In the genomic region with DNA sequence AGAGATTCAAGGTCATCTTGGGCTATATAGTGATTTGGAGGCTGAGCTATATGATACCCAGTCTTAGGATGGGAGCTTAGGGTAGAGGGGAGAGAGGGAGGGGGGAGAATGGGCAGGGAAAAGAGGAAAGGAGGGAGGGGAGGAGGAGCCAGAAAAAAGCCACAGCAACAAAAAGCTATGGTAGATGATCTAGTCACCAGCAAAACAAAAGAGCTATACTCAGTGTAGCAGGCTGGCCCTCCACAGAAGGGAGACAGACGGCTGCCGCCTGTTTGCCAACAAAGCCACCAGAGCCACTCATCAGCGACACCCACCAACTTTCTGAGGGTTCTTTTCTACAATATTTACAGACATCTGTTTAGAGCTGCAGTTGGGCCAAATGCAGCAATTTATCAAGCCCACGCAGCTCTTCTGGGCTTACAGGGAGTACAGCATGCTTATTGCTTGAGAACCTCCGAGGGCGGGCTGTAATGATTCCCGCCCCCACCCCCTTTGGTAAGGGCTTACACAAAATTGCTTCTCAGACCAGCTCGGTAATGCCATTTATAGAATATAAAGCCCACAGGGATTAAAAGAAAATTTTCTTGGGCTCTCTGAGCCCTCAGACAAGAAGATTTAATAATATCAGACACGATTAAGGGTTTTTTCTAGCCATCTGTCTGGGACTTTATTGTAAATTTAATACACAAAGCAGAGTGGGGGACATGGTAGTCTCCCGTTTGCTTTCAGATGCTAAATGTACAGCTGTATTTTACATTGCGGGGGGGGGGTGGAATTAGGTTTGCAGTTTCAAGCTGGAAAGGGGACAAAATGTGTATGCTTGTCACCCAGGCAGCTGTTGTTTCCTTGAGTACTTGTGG, we compare ENCODE assay signal across 8 mouse cellular contexts.
DNase-seq lines count a peak whose midpoint lies in the region; ATAC-seq lines count a peak whose summit lies in the region.

No protein-coding gene starts in this region.

- H3K27ac ChIP-seq in embryonic facial prominence, embryonic 10.5 days (replicated peaks) = peak overlapping the region; percentile 54
- H3K27ac ChIP-seq in hindbrain, embryonic 16.5 days (ENCODE audit: low read depth, low read length) = peak overlapping the region; percentile 75
- peak overlapping the region; percentile 81 for H3K27ac ChIP-seq in midbrain, embryonic 10.5 days (replicated peaks)
- H3K27ac ChIP-seq in stomach, embryonic 16.5 days (ENCODE audit: low read length) = 0 out of 2 replicates have a peak overlapping the region, but pooled peaks have one; percentile 31

- peak; percentile 82 for ATAC-seq in hindbrain, embryonic 16.5 days
- peak; percentile 73 for ATAC-seq in stomach, embryonic 16.5 days (ENCODE audit: insufficient read depth, low FRiP score)

- H3K9ac ChIP-seq in hindbrain, embryonic 16.5 days (ENCODE audit: low read depth, low read length) = 0 out of 2 replicates have a peak overlapping the region, but pooled peaks have one; percentile 0
- no peak overlapping the region for H3K9ac ChIP-seq in stomach, embryonic 16.5 days (ENCODE audit: low read length)

- peak; percentile 80 for DNase-seq in cerebellum, adult 9-10 months
- DNase-seq in embryonic facial prominence, embryonic 10.5 days (ENCODE audit: low spot score) = no peak
- DNase-seq in midbrain, embryonic 10.5 days (ENCODE audit: low spot score) = no peak
- DNase-seq in adrenal gland, postnatal 10 days = no peak
- no peak for DNase-seq in natural killer cell, adult 2 months (ENCODE audit: low spot score in 2 of 2)
- DNase-seq in spleen, postnatal 36 days (ENCODE audit: low spot score in 2 of 2) = no peak

- peaks cover 31% of the 10 kb centered on the region for H3K4me1 ChIP-seq in embryonic facial prominence, embryonic 10.5 days
- H3K4me1 ChIP-seq in hindbrain, embryonic 16.5 days (ENCODE audit: control insufficient read depth, insufficient read depth, low read depth, low read length) = peaks cover 14% of the 10 kb centered on the region
- H3K4me1 ChIP-seq in midbrain, embryonic 10.5 days = peaks cover 43% of the 10 kb centered on the region
- H3K4me1 ChIP-seq in stomach, embryonic 16.5 days (ENCODE audit: control insufficient read depth, insufficient read depth, low read length) = peaks cover 6% of the 10 kb centered on the region; the same call in 1 of the 2 replicates

- no peaks in the 10 kb centered on the region for H3K27me3 ChIP-seq in embryonic facial prominence, embryonic 10.5 days (replicated peaks; ENCODE audit: low read depth, poor library complexity, severe bottlenecking)
- H3K27me3 ChIP-seq in hindbrain, embryonic 16.5 days (replicated peaks; ENCODE audit: control insufficient read depth, insufficient read depth, low read length) = no peaks in the 10 kb centered on the region
- H3K27me3 ChIP-seq in midbrain, embryonic 10.5 days (ENCODE audit: low read depth, poor library complexity, severe bottlenecking) = no peaks in the 10 kb centered on the region
- H3K27me3 ChIP-seq in stomach, embryonic 16.5 days (ENCODE audit: control insufficient read depth, insufficient read depth, low read length) = no peaks in the 10 kb centered on the region

- 69% methylated on average over 11 of the region's 11 CpGs for whole genome bisulfite sequencing in embryonic facial prominence, embryonic 10.5 days
- 20% methylated on average over 11 of the region's 11 CpGs for WGBS in hindbrain, embryonic 16.5 days
- WGBS in midbrain, embryonic 10.5 days = 68% methylated on average over 11 of the region's 11 CpGs
- WGBS in stomach, embryonic 16.5 days = 42% methylated on average over 11 of the region's 11 CpGs

- H3K4me3 ChIP-seq in embryonic facial prominence, embryonic 10.5 days = no peak overlapping the region
- H3K4me3 ChIP-seq in hindbrain, embryonic 16.5 days (ENCODE audit: low read length) = no peak overlapping the region
- no peak overlapping the region for H3K4me3 ChIP-seq in midbrain, embryonic 10.5 days
- no peak overlapping the region for H3K4me3 ChIP-seq in stomach, embryonic 16.5 days (replicated peaks; ENCODE audit: low read length)

- no peaks in the 10 kb centered on the region for H3K36me3 ChIP-seq in embryonic facial prominence, embryonic 10.5 days (replicated peaks)
- H3K36me3 ChIP-seq in hindbrain, embryonic 16.5 days (ENCODE audit: control insufficient read depth, insufficient read depth, low read length) = no peaks in the 10 kb centered on the region
- H3K36me3 ChIP-seq in midbrain, embryonic 10.5 days = no peaks in the 10 kb centered on the region
- H3K36me3 ChIP-seq in stomach, embryonic 16.5 days (ENCODE audit: control insufficient read depth, insufficient read depth, low read length) = no peaks in the 10 kb centered on the region

- H3K4me2 ChIP-seq in hindbrain, embryonic 16.5 days (ENCODE audit: low read length) = no peak overlapping the region; the same call in 1 of the 2 replicates
- H3K4me2 ChIP-seq in stomach, embryonic 16.5 days (ENCODE audit: low read depth, low read length) = no peak overlapping the region

- H3K9me3 ChIP-seq in embryonic facial prominence, embryonic 10.5 days = no peaks in the 10 kb centered on the region
- H3K9me3 ChIP-seq in hindbrain, embryonic 16.5 days (ENCODE audit: control insufficient read depth, low read length) = no peaks in the 10 kb centered on the region
- H3K9me3 ChIP-seq in midbrain, embryonic 10.5 days (replicated peaks) = no peaks in the 10 kb centered on the region
- no peaks in the 10 kb centered on the region for H3K9me3 ChIP-seq in stomach, embryonic 16.5 days (replicated peaks; ENCODE audit: control insufficient read depth, low read length)

Comparison
In these comparisons a context has a peak if more than half of its experiments do, and no peak if none do; other contexts are left out.
1. H3K27ac ChIP-seq: peak in every context shown above with its lines; median percentile 81 in midbrain, embryonic 10.5 days; 75 in hindbrain, embryonic 16.5 days; 54 in embryonic facial prominence, embryonic 10.5 days; 31 in stomach, embryonic 16.5 days.